Mouse (Mus musculus): ENCODE results near the gene Ccr4. TPM values are rescaled to one million over a fixed set of nuclear protein-coding genes. Genes with fewer than 3 reads are reported as not detected.

Gene Ccr4
- polyA plus RNA-seq, 1 experiment, result 2.6 TPM

- TF ChIP-seq POLR2A (IDR thresholded peaks at IDR 0.05; ENCODE audit: low read depth, low read length) (no peak), CTCF (IDR thresholded peaks at IDR 0.05; ENCODE audit: extremely low read depth, insufficient read depth, insufficient read length, insufficient replicate concordance) (no peak)
These were observed 57.8 kb downstream of the Ccr4 start for GRCm38 (mm10) chr9:114446887-114447286.

GRCm38 (mm10) chr9:114443351-114443750 is 61.4 kb downstream of the Ccr4 start:
- Histone ChIP-seq H3K4me1 (ENCODE audit: control insufficient read depth, insufficient read depth, insufficient read length) (no peaks in the 10 kb centered on the region; the same call in 1 of the 2 replicates), H3K4me3 (ENCODE audit: extremely low read depth, insufficient read depth, insufficient read length) (no peak overlapping the region), H3K27me3 (ENCODE audit: control insufficient read depth, insufficient read depth, low read length) (no peaks in the 10 kb centered on the region), H3K36me3 (ENCODE audit: control insufficient read depth, insufficient read depth, low read length) (no peaks in the 10 kb centered on the region; the same call in 1 of the 2 replicates), H3K27ac (ENCODE audit: insufficient read depth, low read length) (no peak overlapping the region)
- DNase-seq (ENCODE audit: low read depth in 1 of 2, low spot score in 2 of 2), result peak in 1 of 2 experiments; percentile 44
- no peak for TF ChIP-seq POLR2A (IDR thresholded peaks at IDR 0.05; ENCODE audit: low read depth, low read length)
- TF ChIP-seq CTCF (IDR thresholded peaks at IDR 0.05; ENCODE audit: extremely low read depth, insufficient read depth, insufficient read length, insufficient replicate concordance), result no peak
- WGBS, result 71% methylated on average over 8 of the region's 8 CpGs

More at GRCm38 (mm10) chr9:114446887-114447286, 57.8 kb downstream of the Ccr4 start:
- no peak overlapping the region for H3K27ac ChIP-seq (ENCODE audit: insufficient read depth, low read length)
- H3K36me3 ChIP-seq (ENCODE audit: control insufficient read depth, insufficient read depth, low read length), result no peaks in the 10 kb centered on the region
- H3K4me3 ChIP-seq (ENCODE audit: extremely low read depth, insufficient read depth, insufficient read length), result no peak overlapping the region
- no peaks in the 10 kb centered on the region for H3K27me3 ChIP-seq (ENCODE audit: control insufficient read depth, insufficient read depth, low read length)
- H3K4me1 ChIP-seq (ENCODE audit: control insufficient read depth, insufficient read depth, insufficient read length), result no peaks in the 10 kb centered on the region; the same call in 1 of the 2 replicates
- no peak for DNase-seq (ENCODE audit: low read depth in 1 of 2, low spot score in 2 of 2)
- 95% methylated on average over 8 of the region's 8 CpGs for WGBS

GRCm38 (mm10) chr9:114442893-114443292 is 61.8 kb downstream of the Ccr4 start:
- Histone ChIP-seq H3K27me3 (ENCODE audit: control insufficient read depth, insufficient read depth, low read length) (no peaks in the 10 kb centered on the region), H3K27ac (ENCODE audit: insufficient read depth, low read length) (no peak overlapping the region), H3K36me3 (ENCODE audit: control insufficient read depth, insufficient read depth, low read length) (peaks cover 1% of the 10 kb centered on the region; the same call in 1 of the 2 replicates), H3K4me3 (ENCODE audit: extremely low read depth, insufficient read depth, insufficient read length) (no peak overlapping the region), H3K4me1 (ENCODE audit: control insufficient read depth, insufficient read depth, insufficient read length) (no peaks in the 10 kb centered on the region; the same call in 1 of the 2 replicates)
- WGBS, result 71% methylated on average over 9 of the region's 9 CpGs
- TF ChIP-seq CTCF (IDR thresholded peaks at IDR 0.05; ENCODE audit: extremely low read depth, insufficient read depth, insufficient read length, insufficient replicate concordance) (no peak), POLR2A (IDR thresholded peaks at IDR 0.05; ENCODE audit: low read depth, low read length) (no peak)
- no peak for DNase-seq (ENCODE audit: low read depth in 1 of 2, low spot score in 2 of 2)

- WGBS, result 81% methylated on average over 9 of the region's 9 CpGs
- no peak overlapping the region for H3K4me3 ChIP-seq (ENCODE audit: extremely low read depth, insufficient read depth, insufficient read length)
- no peak overlapping the region for H3K27ac ChIP-seq (ENCODE audit: insufficient read depth, low read length)
- peaks cover 1% of the 10 kb centered on the region; the same call in 1 of the 2 replicates for H3K36me3 ChIP-seq (ENCODE audit: control insufficient read depth, insufficient read depth, low read length)
- no peak for DNase-seq (ENCODE audit: low read depth in 1 of 2, low spot score in 2 of 2)
- TF ChIP-seq POLR2A (IDR thresholded peaks at IDR 0.05; ENCODE audit: low read depth, low read length) (no peak), CTCF (IDR thresholded peaks at IDR 0.05; ENCODE audit: extremely low read depth, insufficient read depth, insufficient read length, insufficient replicate concordance) (no peak)
- no peaks in the 10 kb centered on the region for H3K27me3 ChIP-seq (ENCODE audit: control insufficient read depth, insufficient read depth, low read length)
- H3K4me1 ChIP-seq (ENCODE audit: control insufficient read depth, insufficient read depth, insufficient read length), result no peaks in the 10 kb centered on the region; the same call in 1 of the 2 replicates
These were observed 62.5 kb downstream of the Ccr4 start for GRCm38 (mm10) chr9:114442225-114442624.

- DNase-seq (ENCODE audit: low read depth in 1 of 2, low spot score in 2 of 2), result no peak
- H3K36me3 ChIP-seq (ENCODE audit: control insufficient read depth, insufficient read depth, low read length), result peaks cover 1% of the 10 kb centered on the region; the same call in 1 of the 2 replicates
- no peaks in the 10 kb centered on the region; the same call in 1 of the 2 replicates for H3K4me1 ChIP-seq (ENCODE audit: control insufficient read depth, insufficient read depth, insufficient read length)
- H3K27ac ChIP-seq (ENCODE audit: insufficient read depth, low read length), result no peak overlapping the region
- no peak overlapping the region for H3K4me3 ChIP-seq (ENCODE audit: extremely low read depth, insufficient read depth, insufficient read length)
- H3K27me3 ChIP-seq (ENCODE audit: control insufficient read depth, insufficient read depth, low read length), result no peaks in the 10 kb centered on the region
- WGBS, result 80% methylated on average over 10 of the region's 10 CpGs
- TF ChIP-seq CTCF (IDR thresholded peaks at IDR 0.05; ENCODE audit: extremely low read depth, insufficient read depth, insufficient read length, insufficient replicate concordance), result no peak
These were observed 64.2 kb downstream of the Ccr4 start for GRCm38 (mm10) chr9:114440548-114440947.

Other genes starting within 250 kb of the Ccr4 start
- gene Bcl2a1c, start 174.8 kb downstream of the Ccr4 start, polyA plus RNA-seq (2012; rRNA removed), result not detected in 2 replicates
- gene Crtap, start 114.2 kb downstream of the Ccr4 start, polyA plus RNA-seq (2012; rRNA removed), result 37.1 and 49.2 TPM in 2 replicates
- gene Glb1, start 103.8 kb downstream of the Ccr4 start, polyA plus RNA-seq (2012; rRNA removed), result 21.8 and 23.9 TPM in 2 replicates
- 10.2 and 11.2 TPM in 2 replicates for gene Tmppe, start 103.8 kb downstream of the Ccr4 start, polyA plus RNA-seq (2012; rRNA removed)
- not detected in 2 replicates for gene C130032M10Rik, start 10.8 kb upstream of the Ccr4 start, polyA plus RNA-seq (2012; rRNA removed)
- gene Trim71, start 59.5 kb upstream of the Ccr4 start, polyA plus RNA-seq (2012; rRNA removed), result 0.05 and 0.06 TPM in 2 replicates
- 18.7 and 18.8 TPM in 2 replicates for gene Cnot10, start 135.3 kb upstream of the Ccr4 start, polyA plus RNA-seq (2012; rRNA removed)
- 9.8 and 10.1 TPM in 2 replicates for gene Dync1li1, start 183.9 kb upstream of the Ccr4 start, polyA plus RNA-seq (2012; rRNA removed)
- 36.7 and 38.5 TPM in 2 replicates for gene Cmtm6, start 226.2 kb upstream of the Ccr4 start, polyA plus RNA-seq (2012; rRNA removed)